Mouse (Mus musculus) liver, postnatal 0 days (tissue): ENCODE measurements around the gene Mreg. TPM values are rescaled to one million over a fixed set of nuclear protein-coding genes. Genes with fewer than 3 reads are reported as not detected.
A peak's percentile ranks its signal among the peaks of the same experiment; 100 is the strongest.
"Not testable (repeated sequence)": the region's sequence is repeated elsewhere in the genome, so short reads cannot be mapped to it uniquely, and the experiment has no call there.

Experiments
- ATAC-seq: fragments of 200-750 bp; cut with Nextera tagmentation; 2 replicates; pipeline ENCODE4 v1.8.0; 2017; ENCODE audit warnings: mild to moderate bottlenecking, moderate library complexity
- DNase-seq: peaks from one replicate; pipeline ENCODE4 v3.0.0-alpha.2; 2016
- H3K27ac ChIP-seq: fragments of 300-500 bp; sonication (generic); 2 replicates; pipeline ENCODE4 v1.5.1; 2014; ENCODE audit warnings: antibody characterized with exemption, moderate library complexity, mild to moderate bottlenecking, low read depth
- H3K27me3 ChIP-seq: fragments of 300-500 bp; sonication (generic); 2 replicates; pipeline ENCODE4 v1.6.1; 2014; ENCODE audit warnings: low read length, control low read depth, mixed read lengths; ENCODE audit not compliant: insufficient read depth
- H3K36me3 ChIP-seq: fragments of 300-500 bp; sonication (generic); replicated peaks from 2 replicates; pipeline ENCODE4 v1.6.1; 2014; ENCODE audit warnings: mild to moderate bottlenecking, control low read depth, low read length, moderate library complexity, mixed read lengths; ENCODE audit not compliant: insufficient read depth
- H3K4me1 ChIP-seq: fragments of 300-500 bp; sonication (generic); 2 replicates; pipeline ENCODE4 v1.6.1; 2014; ENCODE audit warnings: antibody characterized with exemption, mild to moderate bottlenecking, control low read depth; ENCODE audit not compliant: insufficient read depth
- H3K4me2 ChIP-seq: fragments of 300-500 bp; sonication (generic); 2 replicates; pipeline ENCODE4 v1.6.1; 2014; ENCODE audit warnings: low read depth, mild to moderate bottlenecking, low read length, moderate library complexity, mixed read lengths
- H3K4me3 ChIP-seq: fragments of 300-500 bp; sonication (generic); 2 replicates; pipeline ENCODE4 v1.5.1; 2014; ENCODE audit warnings: low read depth, low read length
- H3K9ac ChIP-seq: fragments of 300-500 bp; sonication (generic); replicated peaks from 2 replicates; pipeline ENCODE4 v1.6.1; 2014; ENCODE audit warnings: mild to moderate bottlenecking, moderate library complexity
- H3K9me3 ChIP-seq: fragments of 300-500 bp; sonication (generic); 2 replicates; pipeline ENCODE4 v1.6.1; 2016; ENCODE audit warnings: mild to moderate bottlenecking, control low read depth, low read length, mixed read lengths
- CTCF ChIP-seq: sonication (generic); IDR thresholded peaks from 2 replicates; pipeline ENCODE4 v1.5.1; 2016; ENCODE audit warnings: antibody characterized with exemption, low read depth
- EP300 ChIP-seq: IDR thresholded peaks from 2 replicates; pipeline ENCODE4 v1.6.1; 2016; ENCODE audit warnings: antibody characterized with exemption, low read depth, mild to moderate bottlenecking
- WGBS: fragments of 180-500 bp; shearing (Covaris S2); extraction: QIAGEN DNeasy Blood & Tissue Kit; methylation state at CpG from one replicate; pipeline ENCODE4 v1.1.7; 2014; ENCODE audit not compliant: insufficient replicate concordance; 5-methylcytosine and 5-hydroxymethylcytosine counted together
- polyA plus RNA-seq: library from polyadenylated mRNA; unstranded; fragments of >200 nt; fragmentation: Nextera tagmentation; extraction: Ambion mirVana; gene quantifications from 2 replicates; pipeline ENCODE4 v1.2.1, GENCODE M21; 2015

The Mreg gene
- polyA plus RNA-seq, 1 experiment from 2014 or later: 10.0 TPM

DNA sequence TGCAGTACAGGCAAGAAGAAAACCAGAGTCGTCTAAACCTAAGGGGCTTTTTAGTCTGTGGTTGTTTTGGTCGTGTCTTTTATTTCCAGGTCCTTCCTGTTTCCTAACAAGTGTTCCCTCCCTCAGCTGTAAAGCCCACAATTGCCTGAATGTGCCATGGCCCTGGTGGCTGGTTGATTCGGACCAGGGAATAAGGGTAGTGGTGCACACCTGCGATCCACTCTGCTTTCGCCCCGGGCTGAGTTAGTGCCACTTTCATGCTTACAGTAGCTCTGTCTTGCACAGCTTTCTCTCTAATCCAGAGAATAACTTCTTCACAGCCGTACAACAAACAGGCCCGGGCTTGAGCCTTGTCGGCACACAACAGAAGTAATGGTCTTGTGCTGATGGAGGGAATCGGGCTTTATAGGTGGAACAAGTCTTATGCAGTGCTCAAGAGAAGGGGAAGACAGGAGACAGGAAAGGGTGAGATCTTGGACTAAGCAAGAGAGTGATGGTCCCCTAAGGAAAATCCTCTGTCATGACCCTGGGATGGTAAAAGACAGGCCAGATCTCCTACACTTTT lies 26.0 kb upstream of the Mreg start:
- WGBS: 57% methylated on average over 10 of the region's 10 CpGs
- H3K4me3 ChIP-seq: no peak overlapping the region
- no peaks in the 10 kb centered on the region for H3K9me3 ChIP-seq
- no peaks in the 10 kb centered on the region for H3K36me3 ChIP-seq
- H3K4me2 ChIP-seq: no peak overlapping the region
- ATAC-seq (no peak), DNase-seq (no peak)
- no peak for TF ChIP-seq EP300
- TF ChIP-seq CTCF: no peak
- H3K27ac ChIP-seq: no peak overlapping the region
- H3K4me1 ChIP-seq: peaks cover 5% of the 10 kb centered on the region
- no peak overlapping the region for H3K9ac ChIP-seq
- H3K27me3 ChIP-seq: peaks cover 7% of the 10 kb centered on the region

DNA sequence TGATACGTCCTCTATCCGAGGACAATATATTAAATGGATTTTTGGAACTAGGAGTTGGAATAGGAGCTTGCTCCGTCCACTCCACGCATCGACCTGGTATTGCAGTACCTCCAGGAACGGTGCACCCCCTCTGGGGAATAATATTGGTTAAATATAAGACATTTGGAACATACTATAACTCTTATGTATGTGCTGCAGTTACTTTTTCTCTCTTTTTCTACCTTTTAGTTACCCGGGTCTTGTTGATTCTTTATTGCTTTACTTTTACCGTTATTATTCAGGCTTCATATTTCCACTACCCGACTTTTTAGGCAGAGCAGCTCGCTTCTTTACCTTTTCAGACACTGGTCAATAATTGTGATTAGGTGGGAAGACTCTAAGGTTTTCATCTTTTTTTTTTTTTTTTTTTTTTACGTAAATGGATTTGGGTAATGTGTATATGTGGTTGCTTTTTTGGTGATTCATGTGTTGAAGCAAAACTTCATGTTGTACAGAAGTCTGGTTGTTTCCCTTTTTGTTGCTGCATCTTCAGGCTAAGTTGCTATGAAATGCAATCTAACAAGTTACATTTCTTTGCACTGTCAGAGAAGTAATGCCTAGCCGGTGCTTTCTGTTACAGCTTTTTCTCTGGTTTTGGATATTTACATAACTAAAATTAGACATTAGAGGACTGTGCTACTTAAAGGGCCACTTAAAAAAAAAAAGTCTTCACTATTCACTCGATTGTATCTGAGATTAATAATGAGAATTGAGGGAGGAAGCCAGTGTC lies 25.1 kb upstream of the Mreg start:
- WGBS: 3% methylated on average over 11 of the region's 13 CpGs
- DNase-seq: no peak
- peaks cover 5% of the 10 kb centered on the region for H3K4me1 ChIP-seq
- peak; percentile 75 for ATAC-seq
- H3K4me2 ChIP-seq: peak overlapping the region; percentile 18
- H3K27me3 ChIP-seq: peaks cover 7% of the 10 kb centered on the region
- TF ChIP-seq EP300 (no peak), CTCF (no peak)
- H3K9ac ChIP-seq: no peak overlapping the region
- H3K9me3 ChIP-seq: no peaks in the 10 kb centered on the region
- no peaks in the 10 kb centered on the region for H3K36me3 ChIP-seq
- H3K4me3 ChIP-seq: no peak overlapping the region
- no peak overlapping the region for H3K27ac ChIP-seq

GRCm38 (mm10) chr1:72236363-72237006 lies 24.4 kb upstream of the Mreg start:
- WGBS: 0% methylated on average over 32 of the region's 50 CpGs

GRCm38 (mm10) chr1:72232592-72232991 lies 20.5 kb upstream of the Mreg start:
- ATAC-seq, H3K27ac ChIP-seq, H3K9ac ChIP-seq, DNase-seq, H3K9me3 ChIP-seq, H3K4me2 ChIP-seq, H3K4me1 ChIP-seq, H3K36me3 ChIP-seq, H3K27me3 ChIP-seq, H3K4me3 ChIP-seq: not testable (repeated sequence)
- 73% methylated on average over 10 of the region's 10 CpGs for WGBS
- peak; percentile 36; the same call in 1 of the 2 replicates for TF ChIP-seq CTCF

More at GRCm38 (mm10) chr1:72236363-72237006, 24.4 kb upstream of the Mreg start:
- peak; percentile 63 for DNase-seq
- not testable (repeated sequence) for H3K9me3 ChIP-seq, H3K36me3 ChIP-seq, H3K27me3 ChIP-seq, H3K4me1 ChIP-seq
- Histone ChIP-seq H3K4me3 (peak overlapping the region; percentile 57), H3K4me2 (peak overlapping the region; percentile 83), H3K9ac (peak overlapping the region; percentile 59), H3K27ac (peak overlapping the region; percentile 39; the same call in 1 of the 2 replicates)
- ATAC-seq: peak; percentile 84

GRCm38 (mm10) chr1:72228974-72229373 lies 16.9 kb upstream of the Mreg start:
- peak; percentile 30 for DNase-seq
- 34% methylated on average over 3 of the region's 3 CpGs for WGBS
- no peaks in the 10 kb centered on the region for H3K36me3 ChIP-seq
- no peak overlapping the region for H3K4me3 ChIP-seq
- H3K9me3 ChIP-seq: no peaks in the 10 kb centered on the region
- H3K4me2 ChIP-seq: no peak overlapping the region
- ATAC-seq: no peak
- 0 out of 2 replicates have a peak, but pooled peaks cover 3% of the 10 kb centered on the region for H3K27me3 ChIP-seq
- TF ChIP-seq CTCF: no peak
- TF ChIP-seq EP300: 0 out of 2 replicates have a peak, but pooled peaks have one; percentile 19
- no peak overlapping the region for H3K9ac ChIP-seq
- H3K4me1 ChIP-seq: peaks cover 3% of the 10 kb centered on the region; the same call in 1 of the 2 replicates
- H3K27ac ChIP-seq: no peak overlapping the region

DNA sequence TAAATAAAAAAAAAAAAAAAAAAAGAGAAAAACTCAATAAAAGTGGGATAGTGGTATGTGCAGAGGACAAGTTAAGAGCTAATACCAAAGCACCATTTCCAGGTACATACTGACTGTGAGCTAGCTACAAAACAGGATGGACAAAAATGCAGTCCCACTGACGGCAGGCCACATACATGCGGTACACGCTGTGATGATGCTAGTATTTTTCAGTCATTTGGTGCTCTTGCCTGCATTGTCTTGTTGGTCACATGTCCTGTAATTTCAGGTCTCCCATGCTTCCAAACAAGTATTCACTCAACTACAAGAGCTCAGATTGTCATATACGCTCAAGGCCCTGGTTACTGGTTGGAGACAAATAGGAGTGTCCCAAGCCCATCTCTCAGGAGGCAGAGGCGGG lies 15.4 kb upstream of the Mreg start:
- DNase-seq: no peak
- Histone ChIP-seq H3K36me3 (no peaks in the 10 kb centered on the region), H3K9ac (no peak overlapping the region), H3K4me3 (no peak overlapping the region), H3K4me2 (no peak overlapping the region), H3K9me3 (no peaks in the 10 kb centered on the region), H3K4me1 (peaks cover 3% of the 10 kb centered on the region; the same call in 1 of the 2 replicates), H3K27me3 (0 out of 2 replicates have a peak, but pooled peaks cover 5% of the 10 kb centered on the region), H3K27ac (no peak overlapping the region)
- WGBS: 76% methylated on average over 5 of the region's 5 CpGs
- ATAC-seq: no peak
- no peak for TF ChIP-seq CTCF
- TF ChIP-seq EP300: no peak
